Mouse (Mus musculus) bone marrow, adult 2 months (tissue): ENCODE measurements at regions not wholly inside any gene's neighbourhood (a gene's known extent, or its start where the extent isn't known, plus 50 kb on each side); places are given as distances from the start of the nearest gene placed in this dataset.

Experiments
- H3K27ac ChIP-seq: fragments of 200-500 bp; 2 replicates; pipeline ENCODE4 v1.5.1; 2012; ENCODE audit warnings: low read depth, mild to moderate bottlenecking, control low read depth, inconsistent platforms, low read length; ENCODE audit not compliant: control insufficient read depth, poor library complexity, insufficient read depth
- H3K4me1 ChIP-seq: fragments of 200-500 bp; 2 replicates; pipeline ENCODE4 v1.6.1; 2011; ENCODE audit warnings: low read length; ENCODE audit not compliant: control insufficient read depth, insufficient read depth
- H3K4me3 ChIP-seq: fragments of 200-500 bp; replicated peaks from 2 replicates; pipeline ENCODE3; 2011; ENCODE audit warnings: mild to moderate bottlenecking, low read depth, low read length, control low read depth; ENCODE audit not compliant: control insufficient read depth
- CTCF ChIP-seq: fragments of 200-500 bp; IDR thresholded peaks from 2 replicates; pipeline ENCODE4 v1.5.1; 2011; ENCODE audit warnings: low read length, control low read depth; ENCODE audit not compliant: control insufficient read depth, insufficient read depth
- POLR2A ChIP-seq: fragments of 200-500 bp; IDR thresholded peaks from 2 replicates; pipeline ENCODE4 v1.6.1; 2011; ENCODE audit warnings: low read depth, mild to moderate bottlenecking, control low read depth, low read length, borderline replicate concordance; ENCODE audit not compliant: control insufficient read depth
- WGBS: fragments of 180-500 bp; shearing (Covaris S2); methylation state at CpG from one replicate; pipeline ENCODE4 v1.1.7; 2018; 5-methylcytosine and 5-hydroxymethylcytosine counted together

- 85% methylated on average over 9 of the region's 9 CpGs for WGBS
Measured at GRCm38 (mm10) chr1:137289456-137289855, 329.2 kb upstream of the Nr5a2 start.

GRCm38 (mm10) chr1:137283291-137283690, 323.0 kb upstream of the Nr5a2 start:
- no peak overlapping the region for H3K27ac ChIP-seq
- 74% methylated on average over 5 of the region's 5 CpGs for WGBS
- H3K4me1 ChIP-seq = no peaks in the 10 kb centered on the region
- H3K4me3 ChIP-seq = no peak overlapping the region
- no peak for TF ChIP-seq POLR2A

More at GRCm38 (mm10) chr1:137289456-137289855, 329.2 kb upstream of the Nr5a2 start:
- TF ChIP-seq CTCF (no peak), POLR2A (no peak)
- no peak overlapping the region for H3K27ac ChIP-seq
- H3K4me3 ChIP-seq = no peak overlapping the region
- H3K4me1 ChIP-seq = no peaks in the 10 kb centered on the region

GRCm38 (mm10) chr1:137282457-137282856, 322.2 kb upstream of the Nr5a2 start:
- Histone ChIP-seq H3K27ac (no peak overlapping the region), H3K4me3 (no peak overlapping the region), H3K4me1 (no peaks in the 10 kb centered on the region)
- no peak for TF ChIP-seq POLR2A
- TF ChIP-seq CTCF = no peak
- WGBS = 76% methylated on average over 5 of the region's 5 CpGs

GRCm38 (mm10) chr1:137280391-137281386, 320.4 kb upstream of the Nr5a2 start:
- Histone ChIP-seq H3K27ac (no peak overlapping the region), H3K4me1 (no peaks in the 10 kb centered on the region), H3K4me3 (no peak overlapping the region)
- TF ChIP-seq CTCF = no peak
- no peak for TF ChIP-seq POLR2A
- WGBS = 80% methylated on average over 10 of the region's 10 CpGs

GRCm38 (mm10) chr1:137279981-137280380, 319.7 kb upstream of the Nr5a2 start:
- no peak overlapping the region for H3K27ac ChIP-seq
- H3K4me1 ChIP-seq = no peaks in the 10 kb centered on the region
- 87% methylated on average over 2 of the region's 2 CpGs for WGBS
- TF ChIP-seq CTCF = no peak
- TF ChIP-seq POLR2A = no peak
- no peak overlapping the region for H3K4me3 ChIP-seq

GRCm38 (mm10) chr1:137270659-137271612, 310.7 kb upstream of the Nr5a2 start:
- TF ChIP-seq POLR2A (no peak), CTCF (no peak)
- Histone ChIP-seq H3K4me1 (no peaks in the 10 kb centered on the region), H3K4me3 (no peak overlapping the region), H3K27ac (no peak overlapping the region)
- WGBS = 79% methylated on average over 9 of the region's 9 CpGs

- Histone ChIP-seq H3K4me3 (no peak overlapping the region), H3K27ac (no peak overlapping the region), H3K4me1 (no peaks in the 10 kb centered on the region)
- no peak for TF ChIP-seq POLR2A
- TF ChIP-seq CTCF = no peak
- 77% methylated on average over 1 of the region's 1 CpGs for WGBS
Measured at GRCm38 (mm10) chr1:137262806-137263370, 302.6 kb upstream of the Nr5a2 start.
